Mouse (Mus musculus) spleen, adult 2 months (tissue): Measurements from ENCODE around the gene Dna2.

Source experiments
- CTCF ChIP-seq: fragments of 200-500 bp; IDR thresholded peaks from 2 replicates; pipeline ENCODE4 v1.5.1; 2011; ENCODE audit warnings: mild to moderate bottlenecking, inconsistent platforms; ENCODE audit not compliant: insufficient read depth, insufficient read length, insufficient replicate concordance; ENCODE audit errors: extremely low read depth
- POLR2A ChIP-seq: fragments of 200-500 bp; IDR thresholded peaks from 2 replicates; pipeline ENCODE4 v1.6.1; 2011; ENCODE audit warnings: low read depth, low read length, inconsistent platforms

- no peak for TF ChIP-seq POLR2A
- TF ChIP-seq CTCF: no peak
These were observed 57.7 kb downstream of the Dna2 start for GRCm38 (mm10) chr10:63004556-63004955.
